Mouse (Mus musculus): ENCODE data around the gene Bivm. TPM values are rescaled to one million over a fixed set of nuclear protein-coding genes. Genes with fewer than 3 reads are reported as not detected.

The Bivm gene
- polyA plus RNA-seq (2017; shearing (Covaris generic)), result 10 to 100 TPM; 13.8 to 18.3 (median 18.1) TPM

DNA sequence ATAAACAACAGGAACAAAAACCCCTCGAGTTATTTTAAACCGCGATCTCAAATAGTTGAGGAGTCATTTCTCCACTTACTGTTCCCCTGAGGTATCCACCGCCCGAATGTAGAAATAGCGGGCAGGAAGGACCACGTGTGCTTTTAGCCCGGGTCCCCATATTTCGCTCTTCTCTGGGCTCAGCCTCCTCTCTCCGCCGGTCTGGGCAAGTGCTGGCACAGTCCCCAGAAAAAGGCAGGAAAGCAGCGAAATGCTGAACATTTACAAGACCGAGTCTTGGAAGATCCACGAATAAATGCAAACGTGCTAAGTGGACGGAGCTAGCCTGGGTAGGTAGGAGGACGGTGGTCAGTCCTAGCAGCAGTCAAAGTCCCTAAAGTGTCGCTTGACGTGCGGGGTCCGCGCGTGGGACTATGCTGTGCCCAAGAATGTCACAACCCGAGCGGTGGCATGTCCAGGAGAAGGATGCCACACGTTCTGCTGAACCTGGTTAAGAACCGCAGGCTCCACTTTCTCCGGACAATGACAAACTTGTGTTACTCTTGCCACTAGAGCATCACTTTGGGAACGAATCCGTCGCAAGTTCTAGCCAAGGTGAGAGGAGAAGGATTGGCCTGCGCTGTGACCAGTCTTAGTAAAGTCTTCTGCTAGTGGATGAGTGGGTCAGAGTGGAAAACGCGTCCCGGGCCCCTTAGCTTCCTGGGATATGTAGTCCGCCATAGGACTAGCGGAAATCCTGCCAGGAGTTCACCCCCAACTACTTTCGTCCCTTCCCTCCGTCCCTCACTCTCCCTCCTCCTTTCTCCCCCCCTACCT, at the start of gene Bivm, which contains the start of gene Kdelc1:
TSS of gene Bivm (plus strand) at position 719 of the 816 bp plus-strand sequence.
TSS of gene Kdelc1 (minus strand) at position 570 of the 816 bp plus-strand sequence.
- peak; percentile 83 for ATAC-seq

GRCm38 (mm10) chr1:44101448-44102225, 17.1 kb upstream of the Bivm start:
- ATAC-seq, result peak; percentile 63

- ATAC-seq, result peak; percentile 91
Measured at GRCm38 (mm10) chr1:44102259-44102717, 16.5 kb upstream of the Bivm start, which contains the start of gene Tex30. TSS of gene Tex30 (minus strand) at chr1:44102441.

GRCm38 (mm10) chr1:44102939-44103338, 15.8 kb upstream of the Bivm start:
- no peak for ATAC-seq

DNA sequence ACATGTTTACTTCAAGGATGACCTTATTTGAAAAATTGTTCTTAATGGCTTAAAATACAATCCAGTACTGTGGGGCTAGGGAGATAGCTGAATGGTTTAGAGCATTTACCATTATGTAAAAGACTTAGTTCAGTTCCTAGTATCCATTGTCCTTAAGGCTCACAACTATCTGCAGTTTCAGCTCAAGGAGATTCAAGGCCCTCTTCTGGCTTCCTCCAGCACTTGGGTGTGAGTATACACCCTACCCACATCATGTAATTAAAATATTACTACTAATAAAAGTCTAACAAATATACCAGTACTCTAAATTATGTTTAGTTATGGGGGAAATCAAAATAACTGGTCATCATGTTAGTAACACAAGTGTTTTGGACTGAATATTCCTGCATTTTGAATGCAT, 1.2 kb upstream of the Bivm start:
- no peak for ATAC-seq

GRCm38 (mm10) chr1:44119201-44120073, 680 bp downstream of the Bivm start:
- peak; percentile 32 for ATAC-seq

DNA sequence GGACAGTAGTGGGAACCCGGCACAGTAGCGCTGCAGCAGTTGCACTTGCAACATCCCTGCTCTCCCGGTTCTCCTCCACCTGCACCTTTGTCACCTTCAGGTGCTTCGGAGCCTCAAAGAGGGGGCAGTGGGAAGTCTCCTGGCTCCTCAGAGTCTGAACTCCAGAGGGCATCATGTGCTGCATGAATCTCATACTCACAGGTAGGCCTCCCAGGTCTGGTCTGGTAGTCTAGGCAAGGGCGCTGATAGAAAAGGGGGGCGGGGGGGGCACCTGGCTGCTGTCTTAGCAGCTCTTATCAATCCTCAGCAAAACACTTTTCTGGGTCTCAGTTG, 1.3 kb downstream of the Bivm start:
- no peak for ATAC-seq

GRCm38 (mm10) chr1:44122256-44122655, 3.5 kb downstream of the Bivm start:
- ATAC-seq, result peak; percentile 72

GRCm38 (mm10) chr1:44125590-44125989, 6.8 kb downstream of the Bivm start:
- ATAC-seq, result no peak

GRCm38 (mm10) chr1:44129929-44130581, 11.3 kb downstream of the Bivm start:
- no peak for ATAC-seq

- no peak for ATAC-seq
Measured at GRCm38 (mm10) chr1:44140232-44140631, 21.5 kb downstream of the Bivm start.

- no peak for ATAC-seq
Measured at GRCm38 (mm10) chr1:44142747-44143146, 24.0 kb downstream of the Bivm start.

GRCm38 (mm10) chr1:44147563-44148381, 29.0 kb downstream of the Bivm start, which contains the start of gene Ercc5:
TSS of gene Ercc5 (plus strand) at chr1:44147744.
- peak; percentile 99 for ATAC-seq

GRCm38 (mm10) chr1:44148706-44149105, 29.9 kb downstream of the Bivm start:
- ATAC-seq, result no peak

- peak; percentile 72 for ATAC-seq
Measured at GRCm38 (mm10) chr1:44155287-44155686, 36.5 kb downstream of the Bivm start.

DNA sequence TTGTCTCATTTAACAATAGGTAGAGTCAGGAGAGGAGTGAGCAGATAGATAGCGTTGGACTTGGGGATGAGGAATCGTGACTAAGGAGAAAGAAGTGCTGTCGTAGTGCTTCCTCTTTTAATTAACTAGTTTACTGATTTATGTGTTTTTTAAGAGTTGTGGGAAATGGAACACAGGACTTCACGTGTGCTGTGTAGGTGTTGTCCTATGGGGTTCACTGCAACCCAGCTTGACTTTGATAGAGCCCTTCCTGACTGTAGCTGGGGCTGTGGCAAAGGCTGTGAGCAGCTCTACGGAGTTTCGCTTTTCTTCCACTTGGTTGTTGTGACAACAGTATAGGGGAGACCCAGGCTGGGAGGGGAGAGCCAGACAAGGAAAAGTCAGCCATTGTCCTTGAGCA, 39.6 kb downstream of the Bivm start:
- ATAC-seq, result no peak

DNA sequence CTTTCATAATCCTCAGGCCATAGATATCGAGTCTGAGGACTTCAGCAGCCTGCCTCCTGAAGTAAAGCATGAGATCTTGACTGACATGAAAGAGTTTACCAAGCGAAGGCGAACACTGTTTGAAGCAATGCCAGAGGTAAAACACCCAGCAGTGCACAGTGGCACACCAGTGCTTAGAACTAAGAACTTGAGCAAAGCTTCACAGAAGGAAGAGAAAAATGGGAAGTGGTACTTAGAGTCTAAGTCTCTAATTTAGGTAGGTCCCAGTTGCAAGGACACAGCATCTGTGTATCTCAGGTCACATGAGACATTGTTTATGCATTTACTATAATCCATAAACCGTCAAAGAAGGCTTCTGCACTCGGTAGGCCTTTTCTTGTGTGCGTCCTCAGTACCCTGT, 43.1 kb downstream of the Bivm start:
- ATAC-seq, result no peak

GRCm38 (mm10) chr1:44162389-44162788, 43.6 kb downstream of the Bivm start:
- ATAC-seq, result no peak

GRCm38 (mm10) chr1:44167859-44168383, 49.2 kb downstream of the Bivm start:
- no peak for ATAC-seq

DNA sequence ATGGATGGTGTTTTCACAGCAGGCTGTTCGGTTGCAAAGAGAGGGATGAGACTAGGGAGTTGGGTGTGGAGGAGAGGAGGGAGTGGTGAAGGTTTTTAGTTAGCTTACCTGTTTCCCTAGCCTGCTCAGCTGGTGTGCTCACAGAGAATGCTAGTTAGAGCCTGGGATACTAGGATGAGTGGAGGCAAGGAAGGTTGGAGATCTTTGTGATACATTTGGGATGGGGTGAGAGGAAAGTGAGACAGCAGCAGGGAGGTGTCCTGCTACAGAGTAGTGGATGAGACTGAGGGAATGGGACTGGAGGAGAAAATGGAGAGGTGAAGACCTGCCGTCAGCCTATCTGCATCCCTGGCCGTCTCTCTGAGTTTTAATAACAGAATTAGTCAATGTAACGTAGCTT, 53.9 kb downstream of the Bivm start:
- no peak for ATAC-seq

GRCm38 (mm10) chr1:44173903-44174302, 55.1 kb downstream of the Bivm start:
- no peak for ATAC-seq

Measured in inflammation-experienced regulatory T-cells, adult 6 months (primary cell).